Mouse (Mus musculus): Measurements from ENCODE around the gene Mstn. TPM values are rescaled to one million over a fixed set of nuclear protein-coding genes. Genes with fewer than 3 reads are reported as not detected.

The Mstn gene
- total RNA-seq, 4 experiments from 2014 or later = 0.55 to 1.4 (median 0.70) TPM

DNA sequence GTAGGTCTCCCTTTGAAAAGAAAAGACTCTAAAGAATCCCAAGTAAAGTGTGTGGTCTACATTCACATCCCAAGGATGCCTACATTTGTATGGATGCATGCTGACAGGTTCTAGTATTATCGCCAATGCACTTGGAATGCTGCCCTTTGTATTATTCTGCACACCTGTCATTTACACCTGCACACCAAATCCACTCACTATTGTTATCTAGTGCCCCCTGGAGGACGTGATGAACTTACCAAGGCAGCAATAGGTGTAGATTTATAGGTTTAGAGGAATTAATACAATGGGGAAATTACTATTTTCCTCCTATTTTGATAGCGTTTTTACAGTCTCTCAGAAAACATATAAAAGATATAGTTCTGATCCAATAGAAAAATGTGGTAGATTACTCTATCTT is 31.7 kb downstream of the Mstn start:
- DNase-seq (ENCODE audit: low spot score in 2 of 2) = no peak

DNA sequence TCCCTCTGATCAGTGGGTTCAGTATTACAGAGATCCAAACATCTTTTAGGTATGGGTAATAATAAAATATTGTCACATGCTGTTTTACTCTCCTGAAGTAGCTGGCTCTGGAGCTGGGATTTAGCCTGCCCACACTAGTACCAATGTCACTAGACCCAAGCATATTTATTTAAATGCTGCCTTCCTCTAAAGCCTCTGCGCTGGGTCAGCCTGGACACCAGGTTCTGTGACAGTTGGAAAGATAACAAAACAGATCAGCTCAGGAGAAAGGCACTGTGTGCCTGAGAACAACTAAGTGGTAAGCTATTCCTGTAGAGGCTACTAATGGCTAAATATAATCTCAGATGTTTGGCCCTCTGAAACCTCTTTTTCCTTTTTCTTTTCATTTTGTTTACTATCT is 49.1 kb downstream of the Mstn start:
- no peak for DNase-seq (ENCODE audit: low spot score in 2 of 2)

Other genes starting within 250 kb of the Mstn start
- gene Inpp1, start 244.0 kb upstream of the Mstn start, total RNA-seq (2022) = 10 to 100 TPM; 40.3 to 42.9 (median 42.1) TPM
- gene Hibch, start 216.7 kb upstream of the Mstn start, total RNA-seq (2022) = 10 to 100 TPM; 17.0 to 22.7 (median 18.2) TPM
- gene 1700019D03Rik, start 41.5 kb upstream of the Mstn start, total RNA-seq (2022) = 10 to 100 TPM in 3 of 4 experiments, 1 to 10 TPM in 1; 9.4 to 11.0 (median 10.6) TPM
- gene 1700019A02Rik, start 126.0 kb downstream of the Mstn start, total RNA-seq (2022) = under 1 TPM in 1 of 4 experiments, not detected in 3; 0.62 TPM
- gene Pms1, start 235.4 kb downstream of the Mstn start, total RNA-seq (2022) = 10 to 100 TPM; 34.1 to 38.6 (median 37.5) TPM
- gene Ormdl1, start 235.5 kb downstream of the Mstn start, total RNA-seq (2022) = 10 to 100 TPM in 1 of 4 experiments, 1 to 10 TPM in 3; 7.5 to 11.5 (median 8.7) TPM
- gene Gm28778, start 235.5 kb downstream of the Mstn start, total RNA-seq (2022) = under 1 TPM in 1 of 4 experiments, not detected in 3; 0.52 TPM

Measured in layer of hippocampus, adult 8-10 months (tissue).